Mouse (Mus musculus) MEL (cell line): ENCODE measurements around the gene Arhgef7.

Experiments
- CTCF ChIP-seq, 3 experiments: IDR thresholded peaks in 2 of 3; conservative IDR thresholded peaks in 1 of 3; 2 replicates each; pipeline ENCODE4 v1.5.1; 2011 to 2012; ENCODE audit warnings: low read length in 3 of 3, low read depth in 2 of 3, mild to moderate bottlenecking in 2 of 3, improper control_type of control experiment in 1 of 3, inconsistent platforms in 1 of 3, mixed read lengths in 1 of 3, moderate library complexity in 1 of 3; ENCODE audit not compliant: control insufficient read depth in 1 of 3, insufficient read depth in 1 of 3, poor library complexity in 1 of 3, severe bottlenecking in 1 of 3
- JUND ChIP-seq: IDR thresholded peaks from 2 replicates; pipeline ENCODE4 v1.6.1; 2011; ENCODE audit warnings: low read depth, mild to moderate bottlenecking, improper control_type of control experiment, low read length
- MAX ChIP-seq: IDR thresholded peaks from 2 replicates; pipeline ENCODE4 v1.6.1; 2011; ENCODE audit warnings: low read length, improper control_type of control experiment
- POLR2A ChIP-seq, 2 experiments: IDR thresholded peaks; 2 replicates each; pipeline ENCODE4 v1.6.1; 2011 to 2012; ENCODE audit warnings: low read length in 2 of 2, mild to moderate bottlenecking in 2 of 2, control low read depth in 1 of 2, improper control_type of control experiment in 1 of 2, low read depth in 1 of 2, moderate library complexity in 1 of 2; ENCODE audit not compliant: control insufficient read depth in 1 of 2, insufficient read depth in 1 of 2, poor library complexity in 1 of 2
- SIN3A ChIP-seq: IDR thresholded peaks from 2 replicates; pipeline ENCODE4 v1.6.1; 2012; ENCODE audit warnings: low read length, improper control_type of control experiment, inconsistent platforms
- SMC3 ChIP-seq: IDR thresholded peaks from 2 replicates; pipeline ENCODE4 v1.6.1; 2011; ENCODE audit warnings: low read depth, low read length, improper control_type of control experiment
- TAL1 ChIP-seq: IDR thresholded peaks from 2 replicates; pipeline ENCODE4 v1.6.1; 2012; ENCODE audit warnings: mild to moderate bottlenecking, inconsistent platforms, low read length, moderate library complexity, mixed read lengths
- USF1 ChIP-seq: IDR thresholded peaks from 2 replicates; pipeline ENCODE4 v1.6.1; 2014; ENCODE audit warnings: low read depth, mild to moderate bottlenecking, inconsistent platforms, low read length, improper control_type of control experiment, moderate library complexity
- ZC3H11A ChIP-seq: IDR thresholded peaks from 2 replicates; pipeline ENCODE4 v1.6.1; 2012; ENCODE audit warnings: low read depth, mild to moderate bottlenecking, inconsistent platforms, low read length, improper control_type of control experiment
- ZNF384 ChIP-seq: IDR thresholded peaks from 2 replicates; pipeline ENCODE4 v1.6.1; 2012; ENCODE audit warnings: low read depth, mild to moderate bottlenecking, inconsistent platforms, low read length, improper control_type of control experiment

DNA sequence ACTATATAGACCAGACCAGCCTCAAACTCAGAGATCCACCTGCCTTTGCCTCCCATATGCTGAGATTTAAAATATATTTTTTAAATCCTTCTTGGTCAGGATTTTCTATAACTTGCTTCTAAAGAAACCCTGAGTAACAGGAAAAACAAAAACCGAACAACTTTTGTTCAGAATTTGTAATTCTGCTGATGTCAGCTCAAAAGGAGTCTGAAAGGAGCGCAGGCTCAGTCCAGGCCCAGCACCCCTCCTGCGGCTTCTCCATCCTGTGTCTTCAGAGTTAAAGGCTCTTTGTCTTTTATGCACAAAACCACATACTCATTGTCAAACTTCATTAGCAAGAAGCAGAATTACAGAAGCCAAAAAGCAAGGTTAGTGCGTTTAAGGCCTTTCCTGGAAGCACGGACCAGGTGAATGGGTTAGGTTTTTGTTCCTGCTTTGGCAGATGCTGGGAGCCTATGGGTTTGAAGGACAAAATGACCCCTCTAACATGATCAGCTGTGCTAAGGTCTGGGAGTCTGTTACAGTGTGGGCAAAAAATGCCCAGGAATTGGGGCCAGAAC lies 28.0 kb upstream of the Arhgef7 start:
- TF ChIP-seq POLR2A (IDR thresholded peaks at IDR 0.05; ENCODE audit: control insufficient read depth in 1 of 2, insufficient read depth in 1 of 2, low read depth in 1 of 2, low read length in 2 of 2, poor library complexity in 1 of 2) = no peak
- no peak for TF ChIP-seq CTCF (IDR thresholded peaks at IDR 0.05 in 2 of 3, conservative IDR thresholded peaks at IDR 0.05 in 1 of 3; ENCODE audit: control insufficient read depth in 1 of 3, insufficient read depth in 1 of 3, low read depth in 2 of 3, low read length in 3 of 3, poor library complexity in 1 of 3, severe bottlenecking in 1 of 3)
- no peak for TF ChIP-seq ZNF384
- TF ChIP-seq SMC3 = no peak
- no peak for TF ChIP-seq MAX
- TF ChIP-seq USF1 = no peak
- no peak for TF ChIP-seq TAL1
- no peak for TF ChIP-seq JUND
- no peak for TF ChIP-seq SIN3A
- no peak for TF ChIP-seq ZC3H11A
